Mouse (Mus musculus): Measurements from ENCODE around the gene Dusp28.

GRCm38 (mm10) chr1:92935054-92935962 lies 28.5 kb downstream of the Dusp28 start:
- no peak for TF ChIP-seq CTCF (IDR thresholded peaks at IDR 0.05; ENCODE audit: low read depth, low read length)
- TF ChIP-seq POLR2A (IDR thresholded peaks at IDR 0.05; ENCODE audit: insufficient read depth, low read length): no peak
